Mouse (Mus musculus) telencephalon, adult 2 months (tissue): ENCODE results near the gene Cst11.
"Not testable (repeated sequence)": the region's sequence is repeated elsewhere in the genome, so short reads cannot be mapped to it uniquely, and the experiment has no call there.

ENCODE experiments used
- DNase-seq: peaks from one replicate; pipeline ENCODE4 v3.0.0-alpha.2; 2011; ENCODE audit warnings: low read depth, low spot score

The Cst11 gene

DNA sequence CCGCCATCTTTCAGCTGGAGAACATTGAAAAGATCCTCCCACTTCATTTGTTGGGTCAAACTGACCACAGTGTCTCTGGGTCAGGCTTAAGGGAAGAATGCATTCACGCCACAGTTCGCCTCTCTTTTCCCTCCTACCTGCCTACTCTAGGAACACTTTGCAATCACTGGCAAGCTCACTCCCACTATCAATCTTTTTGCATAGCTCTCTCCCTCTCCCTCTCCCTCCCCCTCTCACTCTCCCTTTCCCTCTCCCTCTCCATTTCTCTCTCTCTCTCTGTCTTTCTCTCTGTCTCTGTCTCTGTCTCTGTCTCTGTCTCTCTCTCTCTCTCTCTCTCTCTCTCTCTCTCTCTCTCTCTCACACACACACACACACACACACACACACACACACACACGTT is at the start of gene Cst11:
TSS of gene Cst11 (minus strand) at position 101 of the 400 bp plus-strand sequence.
- not testable (repeated sequence) for DNase-seq

DNA sequence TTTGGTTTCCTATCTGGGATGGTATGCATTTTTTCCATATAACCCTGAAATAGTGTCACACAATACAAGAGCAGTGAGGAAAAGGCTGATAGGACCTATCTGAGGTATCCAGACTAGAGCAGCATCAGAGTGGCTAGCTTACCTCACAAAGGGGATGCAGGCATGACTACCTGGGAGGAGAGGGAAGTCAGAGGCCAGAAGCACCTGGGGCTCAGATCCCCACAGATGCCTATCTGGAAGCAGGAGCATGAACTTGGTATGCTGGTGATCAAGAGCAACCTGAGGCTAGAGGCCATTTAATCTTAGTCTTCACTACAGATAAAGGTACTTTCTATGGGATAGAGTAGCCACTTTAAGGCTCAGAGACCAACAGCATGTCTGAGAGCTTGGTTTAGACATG is 48.6 kb upstream of the Cst11 start, which contains the start of gene Cst13:
TSS of gene Cst13 (plus strand) at position 173 of the 400 bp plus-strand sequence.
- DNase-seq, result no peak

DNA sequence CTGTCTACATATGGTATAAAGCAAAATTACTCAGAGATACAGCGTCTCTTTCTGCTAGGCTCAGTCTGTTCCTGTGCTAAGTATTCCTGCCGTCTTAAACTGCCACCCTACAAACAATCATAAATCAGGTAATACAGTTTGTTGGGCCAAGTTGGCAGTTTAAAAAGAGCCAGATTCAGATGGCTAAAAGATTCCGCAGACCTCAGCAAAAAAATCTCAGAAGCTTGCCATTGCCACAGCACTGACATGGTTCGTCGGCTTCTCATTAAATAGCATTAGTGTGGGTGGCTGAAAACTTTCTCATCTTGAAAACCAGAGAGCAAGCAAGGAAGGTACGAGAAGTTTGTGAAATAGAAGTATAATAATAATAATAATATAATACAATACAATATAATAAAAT is 35.4 kb upstream of the Cst11 start:
- no peak for DNase-seq

DNA sequence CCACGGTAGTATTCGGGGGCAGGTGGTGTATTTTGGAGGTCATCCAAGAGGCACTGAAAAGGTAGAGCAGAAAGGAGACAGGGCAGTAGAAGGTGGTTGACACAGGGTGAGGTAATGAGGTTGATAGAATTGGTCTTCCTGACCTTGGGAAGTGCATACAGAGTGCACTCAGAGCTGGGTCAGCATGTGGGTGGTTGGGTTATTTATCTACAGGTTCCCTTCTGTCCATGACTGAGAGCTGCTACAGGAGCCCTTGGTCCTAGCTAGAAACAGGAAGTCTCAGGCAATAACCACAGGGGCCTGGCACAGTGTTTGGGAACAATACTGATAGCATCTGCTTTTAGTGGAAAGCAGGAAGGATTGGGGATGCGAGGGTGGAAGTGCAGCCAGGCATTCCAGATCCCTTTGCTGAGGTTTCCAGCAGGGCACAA is 30.2 kb upstream of the Cst11 start:
- peak; percentile 2 for DNase-seq

DNA sequence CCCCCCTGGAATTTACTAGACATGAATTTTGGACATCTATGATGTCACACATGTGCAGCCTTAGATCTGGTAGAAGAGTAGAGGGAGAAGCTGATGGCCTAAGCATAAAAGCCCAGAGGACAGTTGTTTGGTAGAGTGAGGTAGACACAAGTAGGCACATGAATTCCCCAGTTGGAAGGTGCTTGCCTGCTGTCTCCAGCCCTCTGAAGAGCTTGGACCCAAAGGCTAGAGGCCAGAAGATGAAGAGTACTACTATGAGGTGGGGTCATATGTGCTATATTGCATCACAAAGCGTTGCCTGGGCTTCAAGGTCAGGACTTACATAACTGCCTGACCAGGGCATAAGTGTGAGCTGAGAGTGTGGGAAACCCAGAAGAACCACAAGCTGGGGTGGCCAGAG is 27.2 kb upstream of the Cst11 start, which contains the start of gene Cst8:
TSS of gene Cst8 (plus strand) at position 301 of the 400 bp plus-strand sequence.
- no peak for DNase-seq

DNA sequence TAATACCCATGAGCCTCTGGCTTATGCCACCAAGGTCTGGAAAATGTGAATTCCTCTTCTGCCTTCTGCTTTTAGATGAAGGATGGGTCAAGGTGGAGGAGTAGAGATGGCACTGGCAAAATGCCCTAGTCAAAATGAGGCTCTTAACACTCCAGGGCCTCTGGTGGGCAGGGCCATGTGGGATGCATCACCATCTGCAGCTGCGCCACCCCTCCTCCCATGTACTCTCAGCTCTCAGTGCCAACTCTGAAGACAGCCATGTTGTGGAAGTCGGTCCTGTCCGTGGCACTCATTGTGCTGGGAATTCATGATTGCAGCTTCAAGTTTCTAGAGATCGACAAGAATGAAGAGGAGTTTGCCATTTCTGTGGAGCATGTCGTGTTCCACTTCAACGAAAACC is 17.8 kb upstream of the Cst11 start, which contains the start of gene Cst12:
TSS of gene Cst12 (plus strand) at position 220 of the 400 bp plus-strand sequence.
- no peak for DNase-seq

DNA sequence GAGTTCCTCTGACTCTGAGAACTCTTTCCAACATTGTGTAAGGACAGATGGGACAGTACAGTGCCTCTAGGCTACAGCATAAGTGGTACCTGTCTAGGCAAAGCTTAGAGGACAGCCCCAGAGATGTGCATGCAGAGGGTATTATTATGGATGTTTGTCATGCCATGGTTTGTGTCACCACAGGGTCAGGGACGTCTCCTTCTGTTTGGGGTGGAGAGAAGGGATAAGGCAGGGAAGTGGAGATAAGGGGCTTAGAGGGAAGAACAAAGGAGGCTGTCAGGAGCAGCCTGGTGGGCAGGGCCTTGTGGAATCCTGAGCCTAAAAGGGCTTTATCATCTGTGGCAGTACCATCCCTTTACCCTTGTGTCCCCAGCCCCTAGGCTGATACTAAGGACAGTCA is 10.4 kb upstream of the Cst11 start, which contains the start of gene 8030411F24Rik:
TSS of gene 8030411F24Rik (plus strand) at position 301 of the 400 bp plus-strand sequence.
- no peak for DNase-seq

DNA sequence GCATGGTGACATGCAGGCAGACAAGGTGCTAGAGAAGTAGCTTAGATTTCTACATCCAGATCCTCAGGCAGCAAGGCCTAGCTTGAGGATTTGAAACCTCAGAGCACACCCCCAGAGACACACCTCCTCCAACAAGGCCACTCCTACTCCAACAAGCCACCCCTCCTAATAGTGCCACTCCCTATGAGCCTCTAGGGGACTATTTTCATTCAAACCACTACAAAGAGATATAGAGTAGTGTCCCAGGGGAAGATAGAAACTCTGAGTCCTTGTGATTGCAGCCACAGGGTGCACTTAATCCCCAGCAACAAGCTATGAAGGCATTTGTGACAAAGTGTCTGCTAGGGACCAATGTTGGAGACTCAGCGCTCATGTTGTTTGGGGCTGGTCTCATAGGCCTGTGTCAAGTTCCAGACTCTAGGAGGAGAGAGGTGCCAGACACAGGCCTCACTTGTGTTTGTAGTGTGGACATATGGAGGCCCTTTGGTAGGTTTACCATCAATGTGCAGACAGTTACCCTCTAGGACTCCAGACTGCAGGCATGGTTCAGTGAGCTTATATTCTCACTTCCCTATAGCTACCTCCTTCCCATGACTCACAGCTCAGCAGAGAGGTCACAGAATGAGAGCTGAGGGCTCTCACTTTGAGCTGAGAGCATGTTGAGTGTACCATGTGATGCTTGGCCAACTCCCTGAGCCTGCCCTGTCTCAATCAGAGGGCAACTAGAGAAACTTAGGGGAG is 7.5 kb downstream of the Cst11 start:
- DNase-seq, result no peak

DNA sequence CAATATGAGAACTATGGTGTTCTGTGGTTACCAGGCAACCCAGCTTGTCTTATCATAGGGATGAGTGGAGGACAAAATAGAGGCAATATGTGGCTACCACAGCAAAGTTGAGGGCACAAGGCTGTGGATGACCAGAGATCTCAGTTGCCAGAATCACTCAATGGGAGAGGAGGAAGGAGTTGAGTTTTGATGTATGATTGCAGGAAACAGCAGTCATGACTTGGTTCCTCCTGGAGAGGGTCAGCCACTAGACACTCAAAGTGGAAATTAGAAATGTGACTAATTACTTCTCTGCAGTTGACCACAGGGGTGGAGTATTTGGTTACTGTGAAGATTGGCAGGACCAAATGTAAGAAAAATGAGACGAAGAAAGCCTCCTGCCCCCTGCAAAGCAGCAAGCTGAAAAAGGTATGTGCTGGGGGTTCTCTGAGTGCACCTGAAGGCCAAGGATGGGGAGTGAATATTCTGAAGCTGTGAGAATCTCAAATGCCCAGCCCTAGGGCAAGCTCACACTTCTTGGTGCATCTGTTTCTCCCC is 16.9 kb downstream of the Cst11 start:
- no peak for DNase-seq

DNA sequence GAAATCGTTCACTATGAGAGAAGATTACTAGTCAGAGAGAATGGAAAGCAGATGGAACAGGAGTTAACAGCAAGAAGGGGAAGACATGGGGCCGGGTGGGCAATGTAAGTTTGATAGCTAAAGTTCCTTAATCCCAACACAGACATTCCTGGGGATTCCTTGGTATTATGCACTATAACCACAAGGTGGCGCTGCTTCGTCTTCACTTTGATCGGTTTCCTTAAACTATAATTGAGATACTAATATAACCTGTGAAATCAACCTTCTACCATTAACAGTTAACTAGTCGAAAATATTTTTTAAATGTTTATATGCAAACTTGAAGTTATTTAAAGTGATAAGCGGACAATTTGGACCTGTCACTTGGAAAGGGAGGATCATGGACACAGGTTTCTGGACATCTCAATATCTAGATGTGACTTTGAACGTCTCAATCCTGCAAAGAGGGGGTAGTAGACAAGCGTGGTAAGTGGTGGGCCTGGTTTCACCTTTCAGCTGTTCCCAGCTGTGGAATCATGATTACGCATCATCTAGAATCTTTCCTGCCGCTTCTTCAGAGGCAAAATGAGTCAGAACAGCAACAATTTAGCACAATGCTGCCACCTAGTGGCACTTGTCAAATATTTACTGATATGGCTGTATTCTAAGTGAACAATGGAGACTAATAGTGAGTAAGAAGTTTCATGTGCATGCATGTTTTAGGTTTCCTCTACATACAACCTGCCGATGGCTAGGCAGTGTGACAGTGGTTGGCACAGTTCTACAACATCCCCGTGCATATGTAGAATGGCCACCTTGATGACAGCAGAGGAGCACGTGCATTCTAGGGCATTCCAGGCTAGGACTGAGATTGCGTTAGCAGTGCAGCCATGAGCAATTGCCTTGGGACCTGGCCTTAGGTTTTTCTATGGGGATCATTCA is 19.1 kb downstream of the Cst11 start:
- DNase-seq, result peak; percentile 79

DNA sequence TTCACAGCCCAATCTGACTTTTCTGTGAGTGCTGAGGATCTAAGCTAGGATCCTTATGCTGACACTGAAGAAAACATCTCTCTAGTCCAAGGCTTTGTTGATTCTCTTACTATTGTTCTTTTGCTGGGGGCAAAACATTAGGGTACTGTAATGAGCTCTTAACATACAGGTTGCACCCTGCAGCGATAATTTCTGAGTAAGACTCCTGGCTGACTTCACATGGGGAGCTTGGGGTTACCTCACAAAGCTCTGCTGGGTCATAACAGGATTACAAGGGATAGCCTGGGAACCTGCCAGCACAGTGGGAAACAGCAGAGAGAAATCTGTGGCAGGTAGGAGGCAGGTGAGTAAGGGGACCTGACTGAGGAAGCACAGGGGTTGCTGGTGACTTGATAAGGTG is 21.2 kb downstream of the Cst11 start, which contains the start of gene Cstl1:
TSS of gene Cstl1 (plus strand) at position 301 of the 400 bp plus-strand sequence.
- DNase-seq, result no peak

DNA sequence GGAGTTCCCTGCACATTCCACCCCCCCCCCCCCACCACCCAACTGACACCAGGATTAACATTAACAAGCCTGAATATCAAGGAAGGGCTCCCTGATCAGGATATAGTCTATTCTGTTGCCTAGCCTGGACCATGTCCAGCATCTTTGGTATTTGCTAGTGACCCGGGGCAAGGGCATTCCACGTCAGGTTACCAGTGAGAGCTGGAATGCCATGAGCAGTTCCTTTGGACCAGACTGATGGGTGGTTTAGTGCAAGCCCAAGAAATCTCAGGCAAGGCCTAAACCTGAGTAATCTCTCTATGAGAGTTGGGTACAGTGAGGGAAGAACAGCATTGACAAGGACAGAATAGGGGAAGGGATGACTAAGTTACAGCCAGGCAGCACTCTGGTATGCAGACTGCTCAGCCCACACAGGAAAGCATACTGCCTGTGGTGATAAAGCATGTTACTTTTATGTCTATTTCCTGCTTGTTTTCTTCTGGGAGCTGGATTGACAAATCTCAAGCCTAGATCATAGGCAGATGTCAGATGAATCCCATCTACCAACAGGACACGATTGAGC is 27.4 kb downstream of the Cst11 start:
- DNase-seq, result no peak

DNA sequence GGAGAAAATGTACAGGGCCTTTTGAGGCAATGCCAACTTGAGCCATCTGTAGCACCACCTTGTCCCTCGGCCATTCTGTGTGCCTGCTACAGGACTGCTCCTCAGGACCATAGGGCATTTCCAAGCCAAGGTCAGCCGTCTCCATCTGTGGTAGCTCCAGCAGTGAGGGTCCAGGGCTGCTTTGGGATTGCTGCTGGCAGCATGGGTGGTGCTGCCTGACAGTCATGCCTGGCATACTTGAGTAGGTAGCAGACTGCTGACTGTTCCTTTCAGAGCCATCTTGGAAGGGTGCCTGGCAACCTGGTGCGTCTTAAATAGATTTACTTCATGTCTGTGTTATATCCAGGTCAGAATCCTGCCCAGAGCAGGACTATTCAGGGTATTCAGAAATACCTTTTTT is 28.3 kb downstream of the Cst11 start:
- peak; percentile 69 for DNase-seq

DNA sequence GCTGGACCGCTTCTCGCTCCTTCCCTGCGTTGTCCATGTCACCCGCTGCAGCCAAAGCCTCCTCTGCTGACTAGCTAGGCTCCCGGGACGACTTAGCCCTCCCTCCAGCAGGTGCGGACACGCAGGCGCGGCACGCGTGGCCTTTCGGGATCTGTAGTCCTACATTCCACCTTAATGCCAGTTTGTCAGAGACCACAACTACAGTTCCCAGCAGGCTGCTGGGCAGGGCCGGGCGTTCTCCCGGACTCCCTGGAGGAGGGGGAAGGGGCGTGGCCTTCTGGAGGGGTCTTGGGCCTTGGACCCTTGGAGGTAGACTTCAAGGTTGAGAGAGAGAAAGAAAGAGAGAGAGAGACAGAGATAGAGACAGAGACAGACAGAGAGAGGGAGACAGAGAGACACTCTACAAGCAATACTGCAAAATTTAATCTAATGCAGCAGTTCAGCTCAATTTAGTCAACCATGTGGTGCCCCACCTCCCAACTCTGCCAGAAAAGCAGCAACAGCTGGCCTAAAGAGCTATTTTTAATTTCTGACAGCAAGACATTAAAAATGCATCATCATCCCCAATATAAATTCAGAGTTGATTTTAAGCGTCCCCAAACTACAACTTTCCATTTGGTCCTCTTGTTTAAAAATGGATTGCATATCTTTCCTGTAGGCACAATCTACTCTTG is 38.8 kb downstream of the Cst11 start, which contains the start of gene Napb:
TSS of gene Napb (minus strand) at position 141 of the 674 bp plus-strand sequence.
- DNase-seq, result peak; percentile 97

DNA sequence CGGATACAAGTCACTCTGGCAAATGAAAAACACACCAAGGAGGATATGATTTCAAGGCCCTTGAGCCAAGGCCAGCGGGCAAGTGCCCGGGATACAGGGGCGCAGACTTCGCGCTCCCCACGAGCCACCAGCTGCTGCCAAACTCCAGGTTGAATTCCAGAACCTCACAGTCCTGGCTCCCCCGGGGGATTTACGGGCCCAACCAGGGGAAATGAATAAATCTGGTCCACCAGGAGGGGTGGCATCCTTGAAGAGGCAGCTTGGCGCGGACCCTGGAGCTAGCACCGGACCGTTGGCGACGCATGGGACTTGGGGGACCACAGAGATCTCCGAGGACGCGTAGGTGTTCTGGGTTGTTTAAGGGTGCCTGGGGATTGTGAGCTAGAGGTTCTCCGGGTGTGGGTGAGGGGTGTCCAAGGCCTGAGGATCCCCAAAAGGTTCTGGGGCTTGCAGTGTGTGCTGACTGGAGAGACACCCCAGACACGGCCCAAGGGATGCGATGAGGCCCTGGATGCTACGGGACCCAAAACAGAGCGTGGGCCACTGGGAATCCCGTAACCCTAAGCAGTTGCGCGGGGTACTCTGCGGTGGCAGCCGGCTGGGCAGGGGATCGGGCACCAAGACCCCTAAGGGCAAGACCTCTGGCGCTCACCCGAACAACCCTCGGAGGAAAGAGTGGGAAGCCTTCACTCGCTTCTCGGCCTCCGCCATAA is 39.5 kb downstream of the Cst11 start:
- DNase-seq, result no peak

DNA sequence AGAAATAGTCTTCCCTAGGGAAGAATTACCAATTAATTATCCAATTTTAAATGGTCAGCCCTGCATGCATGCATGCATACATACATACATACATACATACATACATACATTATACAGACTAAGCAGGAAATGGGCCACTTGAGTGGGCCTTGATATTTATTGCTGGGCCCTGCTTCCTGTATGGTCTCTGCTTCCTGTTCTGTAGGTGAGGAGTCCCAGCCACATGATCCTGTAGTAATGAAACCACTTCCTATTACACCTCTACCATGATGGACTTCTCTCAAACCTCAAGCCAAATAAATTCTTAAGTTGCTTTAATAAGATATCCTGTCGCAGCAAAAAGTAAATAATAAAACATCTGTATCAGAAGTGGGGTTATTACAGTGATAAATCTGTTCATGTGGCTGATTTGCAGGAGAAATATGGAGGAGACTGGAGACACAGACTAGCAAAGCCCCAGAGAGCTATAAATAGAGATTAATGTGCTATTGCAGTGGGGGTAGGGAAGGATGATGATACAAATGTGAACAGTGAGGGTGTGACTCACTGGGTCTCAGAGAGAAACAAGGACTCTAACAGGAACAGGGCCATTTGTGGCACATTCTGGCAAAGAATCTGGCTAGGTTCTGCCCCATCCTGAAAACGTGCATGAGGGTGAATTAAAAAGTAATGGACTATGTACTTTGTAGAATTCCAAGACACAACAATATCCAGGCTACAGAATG is 51.9 kb downstream of the Cst11 start:
- DNase-seq, result no peak
